Mouse (Mus musculus) thymus, postnatal 4 days (tissue): ENCODE data around the gene Mecom.

ENCODE experiments used
- DNase-seq: peaks from one replicate; pipeline ENCODE4 v3.0.0; 2021

The Mecom gene

GRCm38 (mm10) chr3:30480551-30480950 is 67.3 kb downstream of the Mecom start:
- no peak for DNase-seq

- no peak for DNase-seq
These were observed 69.6 kb downstream of the Mecom start for GRCm38 (mm10) chr3:30478252-30478651.

GRCm38 (mm10) chr3:30477008-30477407 is 70.8 kb downstream of the Mecom start:
- DNase-seq: no peak

GRCm38 (mm10) chr3:30475591-30475990 is 72.2 kb downstream of the Mecom start:
- no peak for DNase-seq

GRCm38 (mm10) chr3:30468068-30468835 is 79.6 kb downstream of the Mecom start:
- no peak for DNase-seq

GRCm38 (mm10) chr3:30466031-30466650 is 81.7 kb downstream of the Mecom start:
- no peak for DNase-seq

- no peak for DNase-seq
These were observed 83.3 kb downstream of the Mecom start for GRCm38 (mm10) chr3:30464497-30464896.

- no peak for DNase-seq
These were observed 86.0 kb downstream of the Mecom start for GRCm38 (mm10) chr3:30461831-30462230.

- no peak for DNase-seq
These were observed 86.8 kb downstream of the Mecom start for GRCm38 (mm10) chr3:30460890-30461578.

- no peak for DNase-seq
These were observed 88.2 kb downstream of the Mecom start for GRCm38 (mm10) chr3:30459626-30460025.

- no peak for DNase-seq
These were observed 89.7 kb downstream of the Mecom start for GRCm38 (mm10) chr3:30457975-30458678.

GRCm38 (mm10) chr3:30455902-30456301 is 91.9 kb downstream of the Mecom start:
- no peak for DNase-seq

GRCm38 (mm10) chr3:30453546-30454455 is 94.0 kb downstream of the Mecom start:
- no peak for DNase-seq

- DNase-seq: no peak
These were observed 94.8 kb downstream of the Mecom start for GRCm38 (mm10) chr3:30453046-30453445.

GRCm38 (mm10) chr3:30452511-30452910 is 95.3 kb downstream of the Mecom start:
- DNase-seq: no peak

GRCm38 (mm10) chr3:30450206-30450965 is 97.4 kb downstream of the Mecom start:
- DNase-seq: no peak

- no peak for DNase-seq
These were observed 99.2 kb downstream of the Mecom start for GRCm38 (mm10) chr3:30448624-30449023.

GRCm38 (mm10) chr3:30445970-30446442 is 101.8 kb downstream of the Mecom start:
- no peak for DNase-seq

- DNase-seq: no peak
These were observed 102.4 kb downstream of the Mecom start for GRCm38 (mm10) chr3:30445247-30445969.

GRCm38 (mm10) chr3:30441646-30442045 is 106.2 kb downstream of the Mecom start:
- DNase-seq: no peak

- DNase-seq: no peak
These were observed 109.8 kb downstream of the Mecom start for GRCm38 (mm10) chr3:30438007-30438406.
